Mouse (Mus musculus): ENCODE results near the gene Usp28. TPM values are rescaled to one million over a fixed set of nuclear protein-coding genes. Genes with fewer than 3 reads are reported as not detected.
A peak's percentile ranks its signal among the peaks of the same experiment; 100 is the strongest.

Usp28 gene
- polyA plus RNA-seq (2012; rRNA removed) = 12.3 and 15.2 TPM in 2 replicates

- peak within 1 kb of the TSS; percentile 95 for H3K4me3 ChIP-seq (ENCODE audit: extremely low read depth, insufficient read depth, insufficient read length)
- TF ChIP-seq CTCF (IDR thresholded peaks at IDR 0.05; ENCODE audit: extremely low read depth, insufficient read depth, insufficient read length, insufficient replicate concordance) (no peak), POLR2A (IDR thresholded peaks at IDR 0.05; ENCODE audit: low read depth, low read length) (peak; percentile 70)
- DNase-seq (ENCODE audit: low read depth in 1 of 2, low spot score in 2 of 2) = peak; percentile 97 to 100
- H3K27me3 ChIP-seq (ENCODE audit: control insufficient read depth, insufficient read depth, low read length) = no peaks in the 10 kb centered on the region
- WGBS = under 1% methylated on average over 85 of the region's 94 CpGs
- H3K4me1 ChIP-seq (ENCODE audit: control insufficient read depth, insufficient read depth, insufficient read length) = no peaks in the 10 kb centered on the region; the same call in 1 of the 2 replicates
- no peaks in the 10 kb centered on the region for H3K36me3 ChIP-seq (ENCODE audit: control insufficient read depth, insufficient read depth, low read length)
- peak within 1 kb of the TSS; percentile 85 for H3K27ac ChIP-seq (ENCODE audit: insufficient read depth, low read length)
These were observed at the start of gene Usp28 for GRCm38 (mm10) chr9:48984845-48985707. Gene Usp28, plus strand, starts transcription at chr9:48985375.

DNA sequence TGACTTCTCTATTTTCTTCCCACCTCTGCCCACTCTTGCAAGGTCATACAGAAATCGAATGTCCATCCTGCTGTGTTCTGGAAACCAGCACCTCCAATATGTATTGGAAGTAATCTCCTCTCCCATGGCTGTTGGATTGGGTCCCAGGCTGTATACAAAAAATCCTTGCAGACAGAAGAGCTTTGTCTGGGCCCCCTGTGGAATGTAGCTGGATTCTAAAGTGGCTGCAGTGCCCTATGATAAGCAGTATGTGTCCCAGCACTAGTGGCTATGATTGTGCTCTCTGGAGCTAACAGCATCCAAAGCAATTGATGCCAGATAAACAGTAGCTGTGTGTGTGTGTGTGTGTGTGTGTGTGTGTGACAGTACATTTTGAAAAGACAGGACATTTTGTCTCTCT, 42.8 kb upstream of the Usp28 start:
- TF ChIP-seq POLR2A (IDR thresholded peaks at IDR 0.05; ENCODE audit: low read depth, low read length) (no peak), CTCF (IDR thresholded peaks at IDR 0.05; ENCODE audit: extremely low read depth, insufficient read depth, insufficient read length, insufficient replicate concordance) (no peak)
- Histone ChIP-seq H3K36me3 (ENCODE audit: control insufficient read depth, insufficient read depth, low read length) (no peaks in the 10 kb centered on the region), H3K4me1 (ENCODE audit: control insufficient read depth, insufficient read depth, insufficient read length) (no peaks in the 10 kb centered on the region), H3K4me3 (ENCODE audit: extremely low read depth, insufficient read depth, insufficient read length) (no peak overlapping the region), H3K27ac (ENCODE audit: insufficient read depth, low read length) (no peak overlapping the region), H3K27me3 (ENCODE audit: control insufficient read depth, insufficient read depth, low read length) (no peaks in the 10 kb centered on the region)
- DNase-seq (ENCODE audit: low read depth in 1 of 2, low spot score in 2 of 2) = no peak
- 69% methylated on average over 1 of the region's 1 CpGs for WGBS

DNA sequence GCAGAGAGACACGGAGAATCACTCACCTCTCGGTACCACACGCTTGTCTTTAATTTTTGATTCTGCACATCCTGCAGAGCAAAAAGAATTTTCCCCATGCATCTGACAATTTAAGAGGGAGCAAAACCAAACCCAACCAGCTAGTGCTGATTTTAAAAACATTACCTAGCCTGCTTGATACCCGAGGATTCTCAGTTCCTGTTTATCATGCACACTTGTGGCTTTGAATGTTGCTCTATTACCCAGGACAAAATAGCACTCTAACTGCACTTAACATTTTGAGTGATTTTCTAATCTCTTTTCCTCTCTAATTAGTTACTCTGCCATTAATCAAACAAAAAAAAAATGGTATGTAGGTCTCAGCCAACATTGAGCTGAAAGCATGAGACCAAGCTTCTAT, 37.6 kb upstream of the Usp28 start:
- Histone ChIP-seq H3K4me3 (ENCODE audit: extremely low read depth, insufficient read depth, insufficient read length) (no peak overlapping the region), H3K27ac (ENCODE audit: insufficient read depth, low read length) (no peak overlapping the region), H3K36me3 (ENCODE audit: control insufficient read depth, insufficient read depth, low read length) (no peaks in the 10 kb centered on the region), H3K4me1 (ENCODE audit: control insufficient read depth, insufficient read depth, insufficient read length) (no peaks in the 10 kb centered on the region), H3K27me3 (ENCODE audit: control insufficient read depth, insufficient read depth, low read length) (no peaks in the 10 kb centered on the region)
- no peak for DNase-seq (ENCODE audit: low read depth in 1 of 2, low spot score in 2 of 2)
- TF ChIP-seq POLR2A (IDR thresholded peaks at IDR 0.05; ENCODE audit: low read depth, low read length) (no peak), CTCF (IDR thresholded peaks at IDR 0.05; ENCODE audit: extremely low read depth, insufficient read depth, insufficient read length, insufficient replicate concordance) (no peak)
- 70% methylated on average over 4 of the region's 4 CpGs for WGBS

GRCm38 (mm10) chr9:48961314-48961713, 23.9 kb upstream of the Usp28 start:
- peaks cover 2% of the 10 kb centered on the region for H3K27me3 ChIP-seq (ENCODE audit: control insufficient read depth, insufficient read depth, low read length)
- TF ChIP-seq POLR2A (IDR thresholded peaks at IDR 0.05; ENCODE audit: low read depth, low read length) (no peak), CTCF (IDR thresholded peaks at IDR 0.05; ENCODE audit: extremely low read depth, insufficient read depth, insufficient read length, insufficient replicate concordance) (no peak)
- 40% methylated on average over 12 of the region's 12 CpGs for WGBS
- H3K36me3 ChIP-seq (ENCODE audit: control insufficient read depth, insufficient read depth, low read length) = no peaks in the 10 kb centered on the region
- no peak overlapping the region for H3K4me3 ChIP-seq (ENCODE audit: extremely low read depth, insufficient read depth, insufficient read length)
- no peaks in the 10 kb centered on the region for H3K4me1 ChIP-seq (ENCODE audit: control insufficient read depth, insufficient read depth, insufficient read length)
- no peak for DNase-seq (ENCODE audit: low read depth in 1 of 2, low spot score in 2 of 2)
- no peak overlapping the region for H3K27ac ChIP-seq (ENCODE audit: insufficient read depth, low read length)

GRCm38 (mm10) chr9:48962131-48962530, 23.0 kb upstream of the Usp28 start:
- TF ChIP-seq CTCF (IDR thresholded peaks at IDR 0.05; ENCODE audit: extremely low read depth, insufficient read depth, insufficient read length, insufficient replicate concordance) (no peak), POLR2A (IDR thresholded peaks at IDR 0.05; ENCODE audit: low read depth, low read length) (no peak)
- Histone ChIP-seq H3K27me3 (ENCODE audit: control insufficient read depth, insufficient read depth, low read length) (peaks cover 2% of the 10 kb centered on the region), H3K36me3 (ENCODE audit: control insufficient read depth, insufficient read depth, low read length) (no peaks in the 10 kb centered on the region), H3K27ac (ENCODE audit: insufficient read depth, low read length) (no peak overlapping the region), H3K4me1 (ENCODE audit: control insufficient read depth, insufficient read depth, insufficient read length) (no peaks in the 10 kb centered on the region), H3K4me3 (ENCODE audit: extremely low read depth, insufficient read depth, insufficient read length) (no peak overlapping the region)
- 37% methylated on average over 7 of the region's 7 CpGs for WGBS
- DNase-seq (ENCODE audit: low read depth in 1 of 2, low spot score in 2 of 2) = no peak

DNA sequence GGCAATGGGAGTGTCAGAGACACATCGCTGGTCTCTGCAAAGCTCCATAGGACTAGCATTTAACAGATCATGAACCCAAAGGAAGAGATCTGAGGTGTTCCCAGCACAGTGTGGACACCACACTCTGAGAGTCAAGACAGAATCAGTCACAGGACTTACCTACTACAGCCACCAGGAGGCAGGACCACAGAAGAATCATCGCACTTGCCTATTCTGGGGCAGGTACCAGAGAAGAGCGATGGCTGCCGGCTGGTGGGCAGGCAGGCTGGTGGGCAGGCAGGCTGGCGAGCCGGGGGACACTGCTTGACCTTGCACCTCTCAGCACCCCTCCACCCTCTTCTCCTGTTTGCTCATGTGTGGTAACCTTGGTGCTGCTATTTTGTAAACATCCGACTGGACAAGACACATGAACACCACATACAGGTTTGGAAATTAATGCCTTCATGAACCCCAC, 20.6 kb upstream of the Usp28 start, which contains the start of gene Htr3b:
TSS of gene Htr3b (minus strand) at position 404 of the 454 bp plus-strand sequence.
- Histone ChIP-seq H3K4me1 (ENCODE audit: control insufficient read depth, insufficient read depth, insufficient read length) (no peaks in the 10 kb centered on the region), H3K27ac (ENCODE audit: insufficient read depth, low read length) (no peak within 1 kb of the TSS), H3K27me3 (ENCODE audit: control insufficient read depth, insufficient read depth, low read length) (peaks cover 2% of the 10 kb centered on the region), H3K36me3 (ENCODE audit: control insufficient read depth, insufficient read depth, low read length) (no peaks in the 10 kb centered on the region), H3K4me3 (ENCODE audit: extremely low read depth, insufficient read depth, insufficient read length) (no peak within 1 kb of the TSS)
- TF ChIP-seq CTCF (IDR thresholded peaks at IDR 0.05; ENCODE audit: extremely low read depth, insufficient read depth, insufficient read length, insufficient replicate concordance) = no peak
- no peak for TF ChIP-seq POLR2A (IDR thresholded peaks at IDR 0.05; ENCODE audit: low read depth, low read length)
- peak in 1 of 2 experiments; percentile 5 for DNase-seq (ENCODE audit: low read depth in 1 of 2, low spot score in 2 of 2)
- 59% methylated on average over 7 of the region's 7 CpGs for WGBS

DNA sequence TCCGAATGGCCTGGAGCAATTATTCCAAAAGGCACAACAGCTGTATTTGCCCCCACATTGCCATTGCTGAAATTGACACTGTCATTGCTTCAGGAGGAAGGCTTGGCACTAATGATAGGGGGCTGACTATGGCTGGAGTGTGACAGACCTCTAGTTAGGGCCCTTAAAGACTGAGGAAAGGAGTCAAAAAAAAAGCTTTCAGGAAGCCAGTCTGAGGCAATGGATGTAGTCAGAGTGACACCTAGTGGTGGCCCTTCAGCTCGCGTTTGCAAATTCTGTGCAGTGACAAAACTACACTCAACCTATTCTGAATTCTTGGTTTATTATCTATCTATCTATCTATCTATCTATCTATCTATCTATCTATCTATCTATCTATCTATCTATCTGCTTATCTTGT, 12.7 kb upstream of the Usp28 start:
- WGBS = 32% methylated on average over 3 of the region's 3 CpGs

More for the DNA sequence above, 12.7 kb upstream of the Usp28 start:
- no peaks in the 10 kb centered on the region for H3K36me3 ChIP-seq (ENCODE audit: control insufficient read depth, insufficient read depth, low read length)
- no peak overlapping the region for H3K27ac ChIP-seq (ENCODE audit: insufficient read depth, low read length)
- TF ChIP-seq POLR2A (IDR thresholded peaks at IDR 0.05; ENCODE audit: low read depth, low read length) (no peak), CTCF (IDR thresholded peaks at IDR 0.05; ENCODE audit: extremely low read depth, insufficient read depth, insufficient read length, insufficient replicate concordance) (peak; percentile 48; the same call in 1 of the 2 replicates)
- H3K4me3 ChIP-seq (ENCODE audit: extremely low read depth, insufficient read depth, insufficient read length) = no peak overlapping the region
- DNase-seq (ENCODE audit: low read depth in 1 of 2, low spot score in 2 of 2) = peak in 1 of 2 experiments; percentile 17
- no peaks in the 10 kb centered on the region; the same call in 1 of the 2 replicates for H3K4me1 ChIP-seq (ENCODE audit: control insufficient read depth, insufficient read depth, insufficient read length)
- H3K27me3 ChIP-seq (ENCODE audit: control insufficient read depth, insufficient read depth, low read length) = no peaks in the 10 kb centered on the region
